Mouse (Mus musculus) heart, embryonic 13.5 days (tissue): ENCODE data around the gene Dppa3. TPM values are rescaled to one million over a fixed set of nuclear protein-coding genes. Genes with fewer than 3 reads are reported as not detected.

ENCODE experiments used
- ATAC-seq: fragments of 200-750 bp; cut with Nextera tagmentation; 2 replicates; pipeline ENCODE4 v1.8.0; 2017; ENCODE audit warnings: moderate TSS enrichment; ENCODE audit not compliant: insufficient number of reproducible peaks, low FRiP score, low TSS enrichment; ENCODE audit errors: extremely low read depth
- H3K27ac ChIP-seq: fragments of 300-500 bp; sonication (generic); replicated peaks from 2 replicates; pipeline ENCODE4 v1.5.1; 2015; ENCODE audit warnings: moderate library complexity, mild to moderate bottlenecking, inconsistent platforms
- H3K27me3 ChIP-seq: fragments of 300-500 bp; sonication (generic); replicated peaks from 2 replicates; pipeline ENCODE4 v1.6.1; 2015; ENCODE audit warnings: mild to moderate bottlenecking, inconsistent platforms
- H3K36me3 ChIP-seq: fragments of 300-500 bp; sonication (generic); 2 replicates; pipeline ENCODE4 v1.6.1; 2015; ENCODE audit warnings: mild to moderate bottlenecking, inconsistent platforms
- H3K4me1 ChIP-seq: fragments of 300-500 bp; sonication (generic); 2 replicates; pipeline ENCODE4 v1.6.1; 2015; ENCODE audit warnings: inconsistent platforms
- H3K4me2 ChIP-seq: fragments of 300-500 bp; sonication (generic); 2 replicates; pipeline ENCODE4 v1.6.1; 2015; ENCODE audit warnings: inconsistent platforms, mild to moderate bottlenecking, moderate library complexity
- H3K4me3 ChIP-seq: fragments of 300-500 bp; sonication (generic); 2 replicates; pipeline ENCODE4 v1.5.1; 2015; ENCODE audit warnings: moderate library complexity, mild to moderate bottlenecking, inconsistent platforms
- H3K9ac ChIP-seq: fragments of 300-500 bp; sonication (generic); 2 replicates; pipeline ENCODE4 v1.6.1; 2015; ENCODE audit warnings: inconsistent platforms, mild to moderate bottlenecking, moderate library complexity
- H3K9me3 ChIP-seq: fragments of 300-500 bp; sonication (generic); 2 replicates; pipeline ENCODE4 v1.6.1; 2016; ENCODE audit warnings: inconsistent platforms
- WGBS: fragments of 180-500 bp; shearing (Covaris S2); methylation state at CpG from one replicate; pipeline ENCODE4 v1.1.7; 2015; ENCODE audit warnings: mixed read lengths; 5-methylcytosine and 5-hydroxymethylcytosine counted together
- polyA plus RNA-seq: library from polyadenylated mRNA; unstranded; fragments of >200 nt; fragmentation: Nextera tagmentation; extraction: Ambion mirVana; gene quantifications from 2 replicates; pipeline ENCODE4 v1.2.1, GENCODE M21; 2015

Gene Dppa3
- polyA plus RNA-seq, 1 experiment from 2014 or later, result not detected

- 81% methylated on average over 3 of the region's 3 CpGs for WGBS
- Histone ChIP-seq H3K9ac (no peak overlapping the region), H3K9me3 (peaks cover 9% of the 10 kb centered on the region; the same call in 1 of the 2 replicates), H3K27me3 (no peaks in the 10 kb centered on the region), H3K27ac (no peak overlapping the region), H3K4me1 (no peaks in the 10 kb centered on the region), H3K4me3 (no peak overlapping the region), H3K36me3 (no peaks in the 10 kb centered on the region), H3K4me2 (no peak overlapping the region)
- no peak for ATAC-seq
Measured at GRCm38 (mm10) chr6:122649903-122650302, 23.7 kb downstream of the Dppa3 start.

- H3K27me3 ChIP-seq, result no peaks in the 10 kb centered on the region
- H3K36me3 ChIP-seq, result no peaks in the 10 kb centered on the region
- H3K4me1 ChIP-seq, result no peaks in the 10 kb centered on the region
- peaks cover 9% of the 10 kb centered on the region; the same call in 1 of the 2 replicates for H3K9me3 ChIP-seq
- no peak overlapping the region for H3K9ac ChIP-seq
- 59% methylated on average over 5 of the region's 5 CpGs for WGBS
- no peak overlapping the region for H3K4me2 ChIP-seq
- no peak overlapping the region for H3K27ac ChIP-seq
- no peak overlapping the region for H3K4me3 ChIP-seq
- ATAC-seq, result no peak
Measured at GRCm38 (mm10) chr6:122650398-122650980, 24.3 kb downstream of the Dppa3 start.

GRCm38 (mm10) chr6:122654301-122654700, 28.1 kb downstream of the Dppa3 start:
- no peak overlapping the region for H3K4me3 ChIP-seq
- no peaks in the 10 kb centered on the region for H3K4me1 ChIP-seq
- no peaks in the 10 kb centered on the region for H3K36me3 ChIP-seq
- no peak for ATAC-seq
- H3K9ac ChIP-seq, result no peak overlapping the region
- no peak overlapping the region for H3K27ac ChIP-seq
- no peaks in the 10 kb centered on the region for H3K9me3 ChIP-seq
- WGBS, result 68% methylated on average over 6 of the region's 6 CpGs
- no peak overlapping the region for H3K4me2 ChIP-seq
- no peaks in the 10 kb centered on the region for H3K27me3 ChIP-seq

GRCm38 (mm10) chr6:122657630-122658029, 31.4 kb downstream of the Dppa3 start:
- ATAC-seq, result no peak

GRCm38 (mm10) chr6:122659567-122659966, 33.4 kb downstream of the Dppa3 start:
- H3K36me3 ChIP-seq, result no peaks in the 10 kb centered on the region

More at GRCm38 (mm10) chr6:122657630-122658029, 31.4 kb downstream of the Dppa3 start:
- Histone ChIP-seq H3K9me3 (no peaks in the 10 kb centered on the region), H3K27ac (no peak overlapping the region), H3K4me1 (peaks cover 1% of the 10 kb centered on the region), H3K27me3 (peaks cover 18% of the 10 kb centered on the region), H3K4me3 (no peak overlapping the region), H3K4me2 (no peak overlapping the region), H3K9ac (no peak overlapping the region), H3K36me3 (no peaks in the 10 kb centered on the region)
- WGBS, result 65% methylated on average over 5 of the region's 5 CpGs

GRCm38 (mm10) chr6:122660601-122661379, 34.6 kb downstream of the Dppa3 start:
- H3K27me3 ChIP-seq, result peaks cover 37% of the 10 kb centered on the region
- H3K27ac ChIP-seq, result no peak overlapping the region
- H3K4me3 ChIP-seq, result no peak overlapping the region
- no peaks in the 10 kb centered on the region for H3K9me3 ChIP-seq
- H3K36me3 ChIP-seq, result no peaks in the 10 kb centered on the region
- ATAC-seq, result no peak
- no peak overlapping the region for H3K9ac ChIP-seq
- H3K4me2 ChIP-seq, result no peak overlapping the region
- 37% methylated on average over 8 of the region's 8 CpGs for WGBS
- peaks cover 11% of the 10 kb centered on the region for H3K4me1 ChIP-seq

More at GRCm38 (mm10) chr6:122659567-122659966, 33.4 kb downstream of the Dppa3 start:
- 9% methylated on average over 7 of the region's 7 CpGs for WGBS
- ATAC-seq, result no peak
- H3K4me2 ChIP-seq, result no peak overlapping the region
- H3K4me3 ChIP-seq, result no peak overlapping the region
- H3K27me3 ChIP-seq, result peaks cover 34% of the 10 kb centered on the region
- peaks cover 9% of the 10 kb centered on the region for H3K4me1 ChIP-seq
- H3K27ac ChIP-seq, result no peak overlapping the region
- no peak overlapping the region for H3K9ac ChIP-seq
- no peaks in the 10 kb centered on the region for H3K9me3 ChIP-seq

GRCm38 (mm10) chr6:122662551-122663264, 36.5 kb downstream of the Dppa3 start:
- WGBS, result 33% methylated on average over 22 of the region's 22 CpGs
- H3K9me3 ChIP-seq, result no peaks in the 10 kb centered on the region
- H3K27ac ChIP-seq, result no peak overlapping the region
- peak overlapping the region; percentile 42 for H3K4me2 ChIP-seq
- H3K4me1 ChIP-seq, result peaks cover 16% of the 10 kb centered on the region
- no peaks in the 10 kb centered on the region for H3K36me3 ChIP-seq
- H3K9ac ChIP-seq, result peak overlapping the region; percentile 51; the same call in 1 of the 2 replicates
- peaks cover 43% of the 10 kb centered on the region for H3K27me3 ChIP-seq
- no peak for ATAC-seq
- H3K4me3 ChIP-seq, result no peak overlapping the region

GRCm38 (mm10) chr6:122663596-122664206, 37.5 kb downstream of the Dppa3 start:
- 52% methylated on average over 14 of the region's 14 CpGs for WGBS
- no peak overlapping the region for H3K9ac ChIP-seq
- H3K4me2 ChIP-seq, result no peak overlapping the region
- H3K27me3 ChIP-seq, result peaks cover 52% of the 10 kb centered on the region
- no peak for ATAC-seq
- no peak overlapping the region for H3K4me3 ChIP-seq
- H3K4me1 ChIP-seq, result peaks cover 16% of the 10 kb centered on the region
- no peak overlapping the region for H3K27ac ChIP-seq
- no peaks in the 10 kb centered on the region for H3K36me3 ChIP-seq
- H3K9me3 ChIP-seq, result no peaks in the 10 kb centered on the region

GRCm38 (mm10) chr6:122665866-122666265, 39.7 kb downstream of the Dppa3 start:
- Histone ChIP-seq H3K4me3 (no peak overlapping the region), H3K9me3 (no peaks in the 10 kb centered on the region), H3K36me3 (no peaks in the 10 kb centered on the region), H3K27me3 (peaks cover 50% of the 10 kb centered on the region), H3K27ac (no peak overlapping the region), H3K4me1 (peaks cover 16% of the 10 kb centered on the region), H3K9ac (no peak overlapping the region), H3K4me2 (no peak overlapping the region)
- 23% methylated on average over 7 of the region's 7 CpGs for WGBS
- ATAC-seq, result no peak

- H3K4me3 ChIP-seq, result no peak overlapping the region
- no peak for ATAC-seq
- no peak overlapping the region for H3K4me2 ChIP-seq
- 74% methylated on average over 5 of the region's 5 CpGs for WGBS
- peaks cover 15% of the 10 kb centered on the region for H3K4me1 ChIP-seq
- no peak overlapping the region for H3K9ac ChIP-seq
- no peaks in the 10 kb centered on the region for H3K36me3 ChIP-seq
- no peak overlapping the region for H3K27ac ChIP-seq
- H3K9me3 ChIP-seq, result no peaks in the 10 kb centered on the region
- peaks cover 33% of the 10 kb centered on the region for H3K27me3 ChIP-seq
Measured at GRCm38 (mm10) chr6:122667715-122668114, 41.5 kb downstream of the Dppa3 start.

- H3K36me3 ChIP-seq, result no peaks in the 10 kb centered on the region
- no peaks in the 10 kb centered on the region for H3K9me3 ChIP-seq
- H3K27ac ChIP-seq, result no peak overlapping the region
- peaks cover 11% of the 10 kb centered on the region for H3K4me1 ChIP-seq
- H3K27me3 ChIP-seq, result peaks cover 24% of the 10 kb centered on the region
- no peak overlapping the region for H3K4me3 ChIP-seq
- WGBS, result 83% methylated on average over 5 of the region's 5 CpGs
- H3K9ac ChIP-seq, result no peak overlapping the region
- no peak overlapping the region for H3K4me2 ChIP-seq
- no peak for ATAC-seq
Measured at GRCm38 (mm10) chr6:122668823-122669222, 42.6 kb downstream of the Dppa3 start.
